13 mouse cellular contexts compared by ENCODE assay signal in the genomic region with DNA sequence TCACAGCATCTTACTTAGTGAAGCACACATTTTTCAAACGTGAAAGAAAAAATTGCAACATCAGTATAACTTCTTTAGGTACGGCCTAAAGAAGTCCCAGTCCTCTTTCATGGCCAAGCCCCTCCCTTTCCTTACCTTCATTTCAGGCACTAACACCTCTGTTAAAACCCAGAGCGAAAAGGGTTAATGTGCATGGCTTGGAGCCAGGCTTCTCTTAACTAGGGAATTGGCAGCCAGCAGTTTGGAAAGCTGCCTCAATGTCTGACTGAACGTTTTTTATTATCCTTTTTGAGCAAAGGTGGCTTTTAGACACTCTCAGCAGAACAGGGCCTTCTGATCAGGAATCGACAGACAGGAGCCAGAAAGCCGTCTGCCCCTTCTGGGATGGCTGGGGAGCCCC.
DNase-seq lines count a peak whose midpoint lies in the region; ATAC-seq and TF ChIP-seq lines count a peak whose summit lies in the region.
"Had no signal": no experiment of that assay in that cellular context is flagged by ENCODE, and none has a peak within 500 bp of the region (broad histone marks: within the 10 kb centered on the region; RNA-seq: fewer than 3 reads in every experiment).

No protein-coding gene starts in this region.

- H3K4me2 ChIP-seq in limb, embryonic 11.5 days (ENCODE audit: low read depth, severe bottlenecking) = no peak overlapping the region
- H3K4me2 ChIP-seq: hindbrain, embryonic 15.5 days had no signal

- peak overlapping the region; percentile 69; the same call in 1 of the 2 replicates for H3K27ac ChIP-seq in limb, embryonic 11.5 days (replicated peaks; ENCODE audit: low read depth, low read length)
- no peak overlapping the region for H3K27ac ChIP-seq in layer of hippocampus, adult 2 months
- H3K27ac ChIP-seq: hindbrain, embryonic 15.5 days had no signal

- WGBS in limb, embryonic 11.5 days = 47% methylated on average over 6 of the region's 6 CpGs

- no peak for TF ChIP-seq CTCF in layer of hippocampus, adult 2 months (conservative IDR thresholded peaks at IDR 0.05)

- H3K4me3 ChIP-seq in limb, embryonic 11.5 days (ENCODE audit: low read depth, low read length) = no peak overlapping the region
- H3K4me3 ChIP-seq in layer of hippocampus, adult 2 months = no peak overlapping the region
- H3K4me3 ChIP-seq: hindbrain, embryonic 15.5 days had no signal

- no peaks in the 10 kb centered on the region for H3K9me3 ChIP-seq in limb, embryonic 11.5 days (ENCODE audit: control insufficient read depth, low read length)
- H3K9me3 ChIP-seq: hindbrain, embryonic 15.5 days had no signal

- H3K4me1 ChIP-seq in limb, embryonic 11.5 days (ENCODE audit: control insufficient read depth, insufficient read depth, low read length) = peaks cover 8% of the 10 kb centered on the region

- no peak for ATAC-seq in limb, embryonic 11.5 days (ENCODE audit: insufficient number of reproducible peaks, low FRiP score, low TSS enrichment, low read depth)

- no peaks in the 10 kb centered on the region for H3K27me3 ChIP-seq in limb, embryonic 11.5 days (ENCODE audit: control insufficient read depth, insufficient read depth, low read length)
- H3K27me3 ChIP-seq: CH12.LX; hindbrain, embryonic 15.5 days had no signal

- H3K36me3 ChIP-seq in limb, embryonic 11.5 days (ENCODE audit: control insufficient read depth, insufficient read depth, low read length) = no peaks in the 10 kb centered on the region
- H3K36me3 ChIP-seq: hindbrain, embryonic 15.5 days had no signal

- 0 out of 2 replicates have a peak overlapping the region, but pooled peaks have one; percentile 27 for H3K9ac ChIP-seq in limb, embryonic 11.5 days (ENCODE audit: low read length)
- H3K9ac ChIP-seq: hindbrain, embryonic 15.5 days had no signal

- DNase-seq in heart, postnatal 4 days = peak; percentile 21
- DNase-seq in heart, adult 9 months (ENCODE audit: low spot score in 2 of 2) = no peak
- peak; percentile 3 for DNase-seq in lung, postnatal 10 days
- no peak for DNase-seq in lung, adult 18-20 months
- DNase-seq in kidney, adult 8-10 months = peak; percentile 73 to 86
- DNase-seq in limb, embryonic 11.5 days (ENCODE audit: low spot score) = no peak
- DNase-seq in layer of hippocampus, adult 2 months (ENCODE audit: low spot score in 2 of 2) = no peak
- DNase-seq in spleen, postnatal 14 days (ENCODE audit: low spot score in 2 of 2) = no peak
- DNase-seq: adrenal gland, postnatal 25 days; cerebellum, adult 18-20 months; heart, adult 18-20 months had no signal

Comparison
In these comparisons a context has a peak if more than half of its experiments do, and no peak if none do; other contexts are left out.
1. DNase-seq: peak in heart, postnatal 4 days (single experiment), lung, postnatal 10 days (single experiment) and kidney, adult 8-10 months (2 of 2); none in heart, adult 9 months (0 of 2), lung, adult 18-20 months (0 of 2), limb, embryonic 11.5 days (single experiment), layer of hippocampus, adult 2 months (0 of 2) and spleen, postnatal 14 days (0 of 2).